Mouse (Mus musculus): ENCODE measurements around the gene Man2c1. TPM values are rescaled to one million over a fixed set of nuclear protein-coding genes. Genes with fewer than 3 reads are reported as not detected.

Gene Man2c1
- polyA plus RNA-seq (2015; fragmentation: Nextera tagmentation; extraction: Ambion mirVana): 24.3 and 24.6 TPM in 2 replicates

GRCm38 (mm10) chr9:57130577-57131433 is at the start of gene Man2c1:
TSS of gene Man2c1 (plus strand) at chr9:57130690.
- 1% methylated on average over 58 of the region's 58 CpGs for WGBS
- H3K27ac ChIP-seq (ENCODE audit: low read depth, low read length): peak within 1 kb of the TSS; percentile 95
- no peaks in the 10 kb centered on the region for H3K27me3 ChIP-seq (replicated peaks; ENCODE audit: control insufficient read depth, insufficient read depth, low read length)
- H3K4me2 ChIP-seq (replicated peaks; ENCODE audit: low read depth): peak within 1 kb of the TSS; percentile 97
- H3K4me3 ChIP-seq (ENCODE audit: low read depth, low read length): peak within 1 kb of the TSS; percentile 84
- H3K9ac ChIP-seq (ENCODE audit: low read depth, low read length): peak within 1 kb of the TSS; percentile 75
- H3K4me1 ChIP-seq (replicated peaks; ENCODE audit: control insufficient read depth, insufficient read depth, low read length): 0 out of 2 replicates have a peak, but pooled peaks cover 2% of the 10 kb centered on the region
- peak; percentile 89 for ATAC-seq
- H3K9me3 ChIP-seq (ENCODE audit: control insufficient read depth): no peaks in the 10 kb centered on the region
- peak; percentile 94 for TF ChIP-seq CTCF (IDR thresholded peaks at IDR 0.05; ENCODE audit: low read depth)
- H3K36me3 ChIP-seq (ENCODE audit: control insufficient read depth, insufficient read depth): peaks cover 30% of the 10 kb centered on the region

DNA sequence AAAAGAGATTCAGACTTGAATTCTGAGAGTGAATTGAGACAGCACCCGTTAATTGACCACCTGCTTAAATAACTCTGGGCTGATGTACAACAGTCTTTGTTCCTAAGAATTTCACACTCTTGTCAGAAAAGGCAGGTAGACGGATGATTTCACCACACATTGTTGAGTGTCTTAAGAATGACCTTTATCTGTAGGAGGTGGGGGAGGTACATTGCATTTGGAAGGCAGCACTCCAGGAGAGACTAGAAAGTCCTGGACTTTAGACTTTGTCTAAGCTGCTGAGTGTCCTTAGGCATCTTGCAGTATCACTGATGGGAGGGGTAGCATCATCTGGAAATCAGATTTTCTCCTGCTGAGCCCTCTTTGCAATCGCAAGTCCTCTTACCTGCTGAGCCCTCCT is 48.3 kb upstream of the Man2c1 start:
- H3K9ac ChIP-seq (ENCODE audit: low read depth, low read length): no peak overlapping the region
- no peak for ATAC-seq
- no peak overlapping the region for H3K27ac ChIP-seq (ENCODE audit: low read depth, low read length)
- H3K9me3 ChIP-seq (ENCODE audit: control insufficient read depth): no peaks in the 10 kb centered on the region
- 0 out of 2 replicates have a peak, but pooled peaks cover 7% of the 10 kb centered on the region for H3K4me1 ChIP-seq (replicated peaks; ENCODE audit: control insufficient read depth, insufficient read depth, low read length)
- WGBS: 56% methylated on average over 3 of the region's 3 CpGs
- H3K4me3 ChIP-seq (ENCODE audit: low read depth, low read length): no peak overlapping the region
- H3K4me2 ChIP-seq (replicated peaks; ENCODE audit: low read depth): no peak overlapping the region
- H3K27me3 ChIP-seq (replicated peaks; ENCODE audit: control insufficient read depth, insufficient read depth, low read length): no peaks in the 10 kb centered on the region
- peaks cover 11% of the 10 kb centered on the region for H3K36me3 ChIP-seq (ENCODE audit: control insufficient read depth, insufficient read depth)
- no peak for TF ChIP-seq CTCF (IDR thresholded peaks at IDR 0.05; ENCODE audit: low read depth)

GRCm38 (mm10) chr9:57117261-57117755 is 13.2 kb upstream of the Man2c1 start:
- peaks cover 78% of the 10 kb centered on the region for H3K36me3 ChIP-seq (ENCODE audit: control insufficient read depth, insufficient read depth)
- H3K4me1 ChIP-seq (replicated peaks; ENCODE audit: control insufficient read depth, insufficient read depth, low read length): no peaks in the 10 kb centered on the region
- H3K4me3 ChIP-seq (ENCODE audit: low read depth, low read length): no peak overlapping the region
- H3K4me2 ChIP-seq (replicated peaks; ENCODE audit: low read depth): no peak overlapping the region
- no peaks in the 10 kb centered on the region for H3K9me3 ChIP-seq (ENCODE audit: control insufficient read depth)
- H3K9ac ChIP-seq (ENCODE audit: low read depth, low read length): no peak overlapping the region
- H3K27ac ChIP-seq (ENCODE audit: low read depth, low read length): no peak overlapping the region
- ATAC-seq: no peak
- no peak for TF ChIP-seq CTCF (IDR thresholded peaks at IDR 0.05; ENCODE audit: low read depth)
- 90% methylated on average over 13 of the region's 13 CpGs for WGBS
- H3K27me3 ChIP-seq (replicated peaks; ENCODE audit: control insufficient read depth, insufficient read depth, low read length): no peaks in the 10 kb centered on the region

GRCm38 (mm10) chr9:57129641-57130040 is 849 bp upstream of the Man2c1 start:
- Histone ChIP-seq H3K9me3 (ENCODE audit: control insufficient read depth) (no peaks in the 10 kb centered on the region), H3K27ac (ENCODE audit: low read depth, low read length) (no peak overlapping the region), H3K4me3 (ENCODE audit: low read depth, low read length) (peak overlapping the region; percentile 84), H3K9ac (ENCODE audit: low read depth, low read length) (no peak overlapping the region), H3K4me1 (replicated peaks; ENCODE audit: control insufficient read depth, insufficient read depth, low read length) (0 out of 2 replicates have a peak, but pooled peaks cover 2% of the 10 kb centered on the region), H3K4me2 (replicated peaks; ENCODE audit: low read depth) (peak overlapping the region; percentile 97), H3K27me3 (replicated peaks; ENCODE audit: control insufficient read depth, insufficient read depth, low read length) (no peaks in the 10 kb centered on the region), H3K36me3 (ENCODE audit: control insufficient read depth, insufficient read depth) (peaks cover 36% of the 10 kb centered on the region)
- TF ChIP-seq CTCF (IDR thresholded peaks at IDR 0.05; ENCODE audit: low read depth): no peak
- ATAC-seq: no peak

DNA sequence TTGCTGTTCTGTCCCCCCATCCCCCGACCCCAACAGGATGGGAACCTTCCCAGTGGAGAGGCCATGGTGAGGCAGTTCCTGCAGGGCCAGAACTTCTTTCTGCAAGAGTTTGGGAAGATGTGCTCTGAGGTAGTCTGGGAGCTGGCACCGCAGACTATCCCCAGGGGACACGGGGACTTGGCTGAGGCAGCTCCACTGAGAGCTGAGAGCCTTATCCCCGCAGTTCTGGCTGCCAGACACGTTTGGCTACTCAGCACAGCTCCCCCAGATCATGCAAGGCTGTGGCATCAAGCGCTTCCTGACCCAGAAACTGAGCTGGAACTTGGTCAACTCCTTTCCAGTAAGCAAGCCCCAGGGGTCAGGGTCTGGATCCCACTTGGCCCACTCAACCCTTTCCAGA is 6.8 kb downstream of the Man2c1 start:
- no peaks in the 10 kb centered on the region for H3K27me3 ChIP-seq (replicated peaks; ENCODE audit: control insufficient read depth, insufficient read depth, low read length)
- no peak overlapping the region for H3K4me3 ChIP-seq (ENCODE audit: low read depth, low read length)
- H3K27ac ChIP-seq (ENCODE audit: low read depth, low read length): no peak overlapping the region
- H3K9ac ChIP-seq (ENCODE audit: low read depth, low read length): no peak overlapping the region
- no peak overlapping the region for H3K4me2 ChIP-seq (replicated peaks; ENCODE audit: low read depth)
- ATAC-seq: no peak
- no peaks in the 10 kb centered on the region for H3K9me3 ChIP-seq (ENCODE audit: control insufficient read depth)
- no peak for TF ChIP-seq CTCF (IDR thresholded peaks at IDR 0.05; ENCODE audit: low read depth)
- peaks cover 68% of the 10 kb centered on the region for H3K36me3 ChIP-seq (ENCODE audit: control insufficient read depth, insufficient read depth)
- no peaks in the 10 kb centered on the region for H3K4me1 ChIP-seq (replicated peaks; ENCODE audit: control insufficient read depth, insufficient read depth, low read length)
- 87% methylated on average over 6 of the region's 6 CpGs for WGBS

DNA sequence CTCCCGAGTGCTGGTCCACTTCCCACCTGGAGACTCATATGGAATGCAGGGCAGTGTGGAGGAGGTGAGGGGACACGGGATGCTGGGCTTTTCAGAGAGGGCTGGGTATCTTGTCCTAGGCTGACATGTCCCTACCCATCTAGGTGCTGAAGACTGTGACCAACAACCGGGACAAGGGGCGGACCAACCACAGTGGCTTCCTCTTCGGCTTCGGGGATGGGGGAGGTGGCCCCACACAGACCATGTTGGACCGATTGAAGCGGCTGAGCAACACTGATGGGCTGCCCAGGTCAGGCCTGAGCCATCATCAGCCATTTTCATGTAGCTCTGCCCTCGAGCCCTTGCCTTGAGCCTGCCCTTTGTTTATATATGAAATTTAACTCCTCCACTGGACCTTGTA is 7.3 kb downstream of the Man2c1 start:
- no peak overlapping the region for H3K27ac ChIP-seq (ENCODE audit: low read depth, low read length)
- no peaks in the 10 kb centered on the region for H3K9me3 ChIP-seq (ENCODE audit: control insufficient read depth)
- 85% methylated on average over 9 of the region's 9 CpGs for WGBS
- H3K36me3 ChIP-seq (ENCODE audit: control insufficient read depth, insufficient read depth): peaks cover 69% of the 10 kb centered on the region
- no peaks in the 10 kb centered on the region for H3K27me3 ChIP-seq (replicated peaks; ENCODE audit: control insufficient read depth, insufficient read depth, low read length)
- H3K4me2 ChIP-seq (replicated peaks; ENCODE audit: low read depth): no peak overlapping the region
- TF ChIP-seq CTCF (IDR thresholded peaks at IDR 0.05; ENCODE audit: low read depth): no peak
- H3K9ac ChIP-seq (ENCODE audit: low read depth, low read length): no peak overlapping the region
- H3K4me3 ChIP-seq (ENCODE audit: low read depth, low read length): no peak overlapping the region
- H3K4me1 ChIP-seq (replicated peaks; ENCODE audit: control insufficient read depth, insufficient read depth, low read length): no peaks in the 10 kb centered on the region
- no peak for ATAC-seq
